Mouse (Mus musculus): Measurements from ENCODE around the gene Slc16a7. TPM values are rescaled to one million over a fixed set of nuclear protein-coding genes. Genes with fewer than 3 reads are reported as not detected.

Gene Slc16a7
- polyA plus RNA-seq, 1 experiment from 2014 or later, result 11.6 TPM

DNA sequence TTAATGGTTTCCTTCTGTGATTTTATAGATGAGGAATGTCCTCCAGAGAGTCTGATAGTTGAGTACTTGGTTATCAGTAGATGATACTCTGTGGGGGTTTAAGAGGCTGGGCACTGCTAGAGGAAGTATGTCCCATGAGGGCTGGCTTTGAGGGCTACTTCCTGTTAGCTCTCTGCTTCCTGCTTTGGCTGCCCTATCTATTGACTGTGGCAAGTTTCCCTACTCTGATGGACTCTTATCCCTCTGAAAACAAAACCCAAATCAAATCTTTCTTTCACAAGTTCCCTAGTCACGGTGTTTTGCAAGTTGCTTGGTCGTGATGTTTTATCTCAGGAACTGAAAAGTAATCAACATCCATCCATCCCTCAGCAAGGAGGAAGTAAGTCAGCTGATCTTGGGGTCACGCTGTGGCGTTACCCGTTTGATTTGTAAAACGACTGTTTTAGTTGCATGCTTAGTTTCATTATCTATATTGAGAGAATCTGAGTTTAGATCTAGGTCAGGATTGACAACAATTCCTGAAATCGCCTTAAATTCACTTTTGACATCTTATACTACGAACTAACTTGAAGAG lies 19.1 kb downstream of the Slc16a7 start:
- WGBS, result 89% methylated on average over 8 of the region's 8 CpGs
- Histone ChIP-seq H3K4me2 (ENCODE audit: low read length) (no peak overlapping the region), H3K27me3 (replicated peaks; ENCODE audit: control insufficient read depth, insufficient read depth, low read length) (no peaks in the 10 kb centered on the region), H3K9me3 (ENCODE audit: control insufficient read depth, low read length) (0 out of 2 replicates have a peak, but pooled peaks cover 2% of the 10 kb centered on the region), H3K4me3 (ENCODE audit: low read length) (no peak overlapping the region), H3K4me1 (ENCODE audit: control insufficient read depth, insufficient read depth, low read depth, low read length) (no peaks in the 10 kb centered on the region), H3K36me3 (ENCODE audit: control insufficient read depth, insufficient read depth, low read length) (no peaks in the 10 kb centered on the region), H3K27ac (ENCODE audit: low read depth, low read length) (no peak overlapping the region), H3K9ac (ENCODE audit: low read depth, low read length) (no peak overlapping the region)
- no peak for ATAC-seq

DNA sequence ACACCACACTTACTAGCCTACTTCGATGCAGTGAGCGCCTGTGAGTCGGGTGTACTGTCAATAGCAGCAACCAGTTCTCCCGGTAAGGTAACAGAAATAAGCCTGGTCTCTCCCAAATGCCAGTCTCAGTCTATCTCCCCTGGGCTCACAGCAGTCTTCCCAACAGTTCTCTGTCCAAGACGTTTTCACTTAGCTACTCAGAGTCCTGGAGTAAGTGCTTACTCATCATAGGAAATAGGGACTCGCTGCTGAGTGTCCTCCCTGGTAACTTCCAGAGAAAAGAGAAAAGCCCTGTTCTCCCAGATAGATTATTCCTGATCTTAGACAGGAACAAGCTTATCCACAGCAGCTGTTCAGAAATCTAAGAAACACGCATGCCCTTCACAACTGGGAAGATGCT lies 30.8 kb downstream of the Slc16a7 start:
- H3K9me3 ChIP-seq (ENCODE audit: control insufficient read depth, low read length), result no peaks in the 10 kb centered on the region
- no peak for ATAC-seq
- no peak overlapping the region for H3K9ac ChIP-seq (ENCODE audit: low read depth, low read length)
- H3K27me3 ChIP-seq (replicated peaks; ENCODE audit: control insufficient read depth, insufficient read depth, low read length), result no peaks in the 10 kb centered on the region
- no peaks in the 10 kb centered on the region for H3K36me3 ChIP-seq (ENCODE audit: control insufficient read depth, insufficient read depth, low read length)
- H3K4me3 ChIP-seq (ENCODE audit: low read length), result no peak overlapping the region
- 86% methylated on average over 7 of the region's 7 CpGs for WGBS
- no peak overlapping the region for H3K27ac ChIP-seq (ENCODE audit: low read depth, low read length)
- no peak overlapping the region for H3K4me2 ChIP-seq (ENCODE audit: low read length)
- no peaks in the 10 kb centered on the region for H3K4me1 ChIP-seq (ENCODE audit: control insufficient read depth, insufficient read depth, low read depth, low read length)

DNA sequence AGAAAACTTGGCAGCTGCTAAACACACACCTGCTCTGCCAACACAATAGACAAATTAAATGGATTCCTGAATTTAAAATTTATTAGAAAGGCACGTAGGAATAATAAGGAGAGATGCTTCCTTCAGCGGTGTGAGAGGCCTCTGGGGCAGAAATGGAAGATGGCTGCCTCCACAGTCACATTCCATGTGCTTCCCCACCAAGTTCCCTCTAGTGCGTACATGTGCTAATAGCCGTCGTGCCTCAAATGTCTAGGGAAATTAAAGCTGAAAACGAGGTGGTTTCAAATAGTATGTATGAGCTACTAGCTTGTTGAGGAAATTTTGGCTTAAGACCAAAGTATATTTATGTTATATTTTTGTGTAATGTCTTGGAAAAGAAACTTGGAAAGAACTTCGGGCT lies 36.5 kb downstream of the Slc16a7 start:
- Histone ChIP-seq H3K27ac (ENCODE audit: low read depth, low read length) (no peak overlapping the region), H3K9me3 (ENCODE audit: control insufficient read depth, low read length) (no peaks in the 10 kb centered on the region), H3K27me3 (replicated peaks; ENCODE audit: control insufficient read depth, insufficient read depth, low read length) (no peaks in the 10 kb centered on the region), H3K4me2 (ENCODE audit: low read length) (no peak overlapping the region), H3K9ac (ENCODE audit: low read depth, low read length) (no peak overlapping the region), H3K4me3 (ENCODE audit: low read length) (no peak overlapping the region), H3K4me1 (ENCODE audit: control insufficient read depth, insufficient read depth, low read depth, low read length) (no peaks in the 10 kb centered on the region), H3K36me3 (ENCODE audit: control insufficient read depth, insufficient read depth, low read length) (no peaks in the 10 kb centered on the region)
- 49% methylated on average over 7 of the region's 7 CpGs for WGBS
- ATAC-seq, result no peak

DNA sequence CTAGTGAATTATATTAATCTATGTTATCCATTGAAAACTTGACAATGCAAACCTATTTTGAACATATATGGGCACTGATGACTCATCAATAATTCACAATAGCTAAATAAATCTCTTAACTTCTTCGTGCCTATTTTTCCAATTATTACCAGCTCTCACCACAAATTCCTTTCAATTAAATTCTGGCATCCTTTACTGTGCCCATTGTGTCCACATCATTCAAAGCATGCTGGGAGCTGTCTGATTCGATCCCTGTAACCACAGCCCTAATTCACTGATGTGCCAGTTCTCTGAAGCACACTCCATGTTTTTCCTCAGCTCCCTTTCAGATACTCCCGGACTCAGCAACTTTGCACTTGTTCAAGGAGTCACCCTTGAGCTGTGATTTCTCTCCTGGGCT lies 41.1 kb downstream of the Slc16a7 start:
- WGBS, result 53% methylated on average over 3 of the region's 3 CpGs
- H3K4me1 ChIP-seq (ENCODE audit: control insufficient read depth, insufficient read depth, low read depth, low read length), result no peaks in the 10 kb centered on the region
- no peak overlapping the region for H3K4me3 ChIP-seq (ENCODE audit: low read length)

DNA sequence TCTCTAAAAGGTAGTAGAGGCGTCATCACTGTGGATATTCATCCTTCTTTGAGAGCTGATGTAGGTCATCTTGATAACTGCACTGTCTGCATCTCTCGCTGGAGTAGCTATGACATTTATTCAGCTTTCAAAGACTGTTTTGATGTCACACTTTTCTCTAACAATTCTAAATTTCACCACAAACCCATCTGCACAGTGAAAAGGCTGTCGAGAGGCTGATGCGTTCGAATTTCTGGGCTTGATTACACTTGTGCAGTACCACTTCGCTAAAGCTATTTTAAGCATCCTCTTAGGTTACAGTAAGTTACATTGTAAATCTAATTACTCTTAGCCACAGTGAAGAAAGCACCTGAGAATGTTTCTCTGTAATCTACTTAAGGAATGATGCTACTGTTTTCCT lies 42.1 kb downstream of the Slc16a7 start:
- Histone ChIP-seq H3K9me3 (ENCODE audit: control insufficient read depth, low read length) (no peaks in the 10 kb centered on the region), H3K27ac (ENCODE audit: low read depth, low read length) (no peak overlapping the region), H3K4me1 (ENCODE audit: control insufficient read depth, insufficient read depth, low read depth, low read length) (no peaks in the 10 kb centered on the region), H3K4me3 (ENCODE audit: low read length) (no peak overlapping the region), H3K36me3 (ENCODE audit: control insufficient read depth, insufficient read depth, low read length) (no peaks in the 10 kb centered on the region), H3K4me2 (ENCODE audit: low read length) (no peak overlapping the region), H3K27me3 (replicated peaks; ENCODE audit: control insufficient read depth, insufficient read depth, low read length) (no peaks in the 10 kb centered on the region), H3K9ac (ENCODE audit: low read depth, low read length) (no peak overlapping the region)
- ATAC-seq, result no peak
- 84% methylated on average over 6 of the region's 6 CpGs for WGBS

More for the DNA sequence above, 41.1 kb downstream of the Slc16a7 start:
- Histone ChIP-seq H3K9me3 (ENCODE audit: control insufficient read depth, low read length) (no peaks in the 10 kb centered on the region), H3K9ac (ENCODE audit: low read depth, low read length) (no peak overlapping the region), H3K27ac (ENCODE audit: low read depth, low read length) (no peak overlapping the region), H3K4me2 (ENCODE audit: low read length) (no peak overlapping the region), H3K27me3 (replicated peaks; ENCODE audit: control insufficient read depth, insufficient read depth, low read length) (no peaks in the 10 kb centered on the region), H3K36me3 (ENCODE audit: control insufficient read depth, insufficient read depth, low read length) (no peaks in the 10 kb centered on the region)
- ATAC-seq, result no peak

DNA sequence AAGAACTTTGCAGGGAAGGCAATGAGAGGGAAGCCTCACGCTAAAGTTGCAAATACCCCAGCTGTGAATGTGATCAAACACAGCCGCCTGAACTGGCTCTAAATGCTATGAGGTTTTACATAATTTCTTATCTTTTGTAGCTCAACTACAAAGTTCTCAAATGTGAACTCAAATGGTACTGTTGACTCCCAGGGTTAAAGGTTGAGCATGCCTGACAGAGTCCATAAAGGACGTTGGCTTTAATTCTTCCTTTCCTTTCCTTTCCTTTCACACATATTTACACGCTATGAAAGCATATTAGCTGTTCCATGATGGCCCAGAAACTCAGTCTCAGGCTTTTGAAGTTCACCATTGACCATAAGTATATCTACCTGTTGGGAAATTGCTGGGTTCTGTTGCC lies 42.9 kb downstream of the Slc16a7 start:
- WGBS, result 74% methylated on average over 4 of the region's 4 CpGs
- no peaks in the 10 kb centered on the region for H3K4me1 ChIP-seq (ENCODE audit: control insufficient read depth, insufficient read depth, low read depth, low read length)
- H3K4me3 ChIP-seq (ENCODE audit: low read length), result no peak overlapping the region
- no peak overlapping the region for H3K27ac ChIP-seq (ENCODE audit: low read depth, low read length)
- H3K27me3 ChIP-seq (replicated peaks; ENCODE audit: control insufficient read depth, insufficient read depth, low read length), result no peaks in the 10 kb centered on the region
- H3K9me3 ChIP-seq (ENCODE audit: control insufficient read depth, low read length), result no peaks in the 10 kb centered on the region
- no peak overlapping the region for H3K9ac ChIP-seq (ENCODE audit: low read depth, low read length)
- no peaks in the 10 kb centered on the region for H3K36me3 ChIP-seq (ENCODE audit: control insufficient read depth, insufficient read depth, low read length)
- H3K4me2 ChIP-seq (ENCODE audit: low read length), result no peak overlapping the region
- no peak for ATAC-seq

DNA sequence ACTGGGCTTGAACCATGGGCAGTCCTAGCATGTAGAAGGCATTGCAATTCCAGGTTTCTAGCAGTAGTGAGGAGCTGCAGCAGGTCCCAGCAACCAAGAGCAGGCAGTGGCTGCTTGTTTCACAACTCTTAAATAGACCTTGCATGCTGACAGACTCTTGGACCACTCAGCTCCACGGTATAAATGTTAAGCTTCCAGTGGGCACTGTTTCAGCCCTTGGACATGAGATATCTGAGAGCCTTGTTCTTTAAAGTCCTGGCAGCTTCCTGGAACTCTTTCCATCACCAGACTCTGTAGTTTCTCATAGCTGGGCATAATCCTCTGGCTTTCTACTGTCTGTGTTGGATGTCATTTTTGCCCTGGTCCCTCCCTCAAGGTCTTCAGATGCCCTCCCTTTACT lies 43.7 kb downstream of the Slc16a7 start:
- no peak for ATAC-seq
- Histone ChIP-seq H3K4me3 (ENCODE audit: low read length) (no peak overlapping the region), H3K27me3 (replicated peaks; ENCODE audit: control insufficient read depth, insufficient read depth, low read length) (no peaks in the 10 kb centered on the region), H3K4me2 (ENCODE audit: low read length) (no peak overlapping the region), H3K27ac (ENCODE audit: low read depth, low read length) (no peak overlapping the region), H3K9ac (ENCODE audit: low read depth, low read length) (no peak overlapping the region), H3K36me3 (ENCODE audit: control insufficient read depth, insufficient read depth, low read length) (no peaks in the 10 kb centered on the region), H3K4me1 (ENCODE audit: control insufficient read depth, insufficient read depth, low read depth, low read length) (no peaks in the 10 kb centered on the region), H3K9me3 (ENCODE audit: control insufficient read depth, low read length) (no peaks in the 10 kb centered on the region)
- WGBS, result 80% methylated on average over 1 of the region's 1 CpGs

DNA sequence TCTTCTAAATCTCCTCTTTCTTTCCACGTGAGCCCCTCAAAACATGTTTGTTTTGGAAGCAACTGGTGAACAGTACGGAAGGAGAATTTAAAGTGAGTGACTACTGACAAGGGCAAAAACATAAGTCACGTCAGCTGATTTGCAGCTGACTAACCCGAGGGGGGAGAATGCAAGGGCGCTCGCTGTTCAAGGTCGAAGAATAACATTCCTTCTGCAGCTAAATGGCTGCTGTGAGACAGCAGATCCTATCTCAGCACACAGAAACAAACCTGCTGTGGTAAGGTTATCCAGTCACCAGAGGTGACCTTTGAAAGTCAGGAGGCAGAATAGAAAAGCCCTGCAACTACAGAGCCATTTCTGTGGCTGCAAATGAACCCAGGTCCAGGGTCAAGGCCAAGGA lies 47.1 kb downstream of the Slc16a7 start:
- no peak overlapping the region for H3K9ac ChIP-seq (ENCODE audit: low read depth, low read length)
- no peak for ATAC-seq
- no peak overlapping the region for H3K4me2 ChIP-seq (ENCODE audit: low read length)
- no peaks in the 10 kb centered on the region for H3K27me3 ChIP-seq (replicated peaks; ENCODE audit: control insufficient read depth, insufficient read depth, low read length)
- H3K36me3 ChIP-seq (ENCODE audit: control insufficient read depth, insufficient read depth, low read length), result no peaks in the 10 kb centered on the region
- H3K9me3 ChIP-seq (ENCODE audit: control insufficient read depth, low read length), result no peaks in the 10 kb centered on the region
- H3K4me1 ChIP-seq (ENCODE audit: control insufficient read depth, insufficient read depth, low read depth, low read length), result no peaks in the 10 kb centered on the region
- H3K4me3 ChIP-seq (ENCODE audit: low read length), result no peak overlapping the region
- no peak overlapping the region for H3K27ac ChIP-seq (ENCODE audit: low read depth, low read length)
- 72% methylated on average over 7 of the region's 7 CpGs for WGBS

DNA sequence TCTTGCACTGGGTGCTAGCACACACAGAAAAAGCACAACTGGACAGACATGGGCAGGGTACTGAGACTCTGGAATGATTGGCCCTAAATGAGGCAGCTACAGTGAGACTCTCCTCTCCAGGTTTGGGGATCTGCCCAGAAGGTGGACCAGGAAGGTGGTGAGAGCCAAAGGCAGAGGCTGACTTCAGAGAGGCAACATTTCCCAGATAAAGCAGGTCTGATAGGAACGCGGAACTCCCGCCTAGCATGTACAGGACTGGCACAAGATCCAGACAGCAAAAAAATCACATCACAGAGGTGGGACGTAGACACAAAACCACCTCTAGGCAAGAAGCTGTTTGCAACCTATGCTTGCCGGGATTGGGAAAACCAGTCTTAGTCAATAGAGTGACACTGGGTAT lies 55.5 kb downstream of the Slc16a7 start:
- H3K27ac ChIP-seq (ENCODE audit: low read depth, low read length), result no peak overlapping the region
- H3K36me3 ChIP-seq (ENCODE audit: control insufficient read depth, insufficient read depth, low read length), result no peaks in the 10 kb centered on the region
- 97% methylated on average over 5 of the region's 5 CpGs for WGBS
- H3K4me1 ChIP-seq (ENCODE audit: control insufficient read depth, insufficient read depth, low read depth, low read length), result no peaks in the 10 kb centered on the region
- no peaks in the 10 kb centered on the region for H3K9me3 ChIP-seq (ENCODE audit: control insufficient read depth, low read length)
- no peak overlapping the region for H3K4me3 ChIP-seq (ENCODE audit: low read length)
- H3K4me2 ChIP-seq (ENCODE audit: low read length), result no peak overlapping the region
- no peak for ATAC-seq
- no peak overlapping the region for H3K9ac ChIP-seq (ENCODE audit: low read depth, low read length)
- no peaks in the 10 kb centered on the region for H3K27me3 ChIP-seq (replicated peaks; ENCODE audit: control insufficient read depth, insufficient read depth, low read length)

DNA sequence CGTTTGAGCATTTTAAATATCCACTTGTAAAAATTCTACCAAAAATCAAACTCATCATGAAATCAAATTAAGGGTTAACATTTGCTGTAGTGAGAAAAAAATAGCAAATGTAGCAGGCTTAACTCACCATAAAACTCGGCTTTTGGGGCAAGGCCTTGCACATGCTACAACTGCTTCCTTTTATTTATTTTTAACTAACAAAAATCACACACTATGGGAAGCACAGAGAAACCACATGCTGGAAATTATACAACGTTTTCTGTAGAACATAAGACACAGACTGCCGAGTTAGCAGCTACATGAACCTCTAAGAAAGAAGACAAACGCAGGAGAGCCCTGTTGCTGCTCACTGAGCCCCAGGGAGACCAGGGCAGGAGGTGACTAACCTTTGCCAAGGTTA lies 57.9 kb downstream of the Slc16a7 start:
- H3K36me3 ChIP-seq (ENCODE audit: control insufficient read depth, insufficient read depth, low read length), result no peaks in the 10 kb centered on the region
- H3K4me3 ChIP-seq (ENCODE audit: low read length), result no peak overlapping the region
- 71% methylated on average over 5 of the region's 5 CpGs for WGBS
- no peak for ATAC-seq
- H3K4me1 ChIP-seq (ENCODE audit: control insufficient read depth, insufficient read depth, low read depth, low read length), result no peaks in the 10 kb centered on the region
- H3K4me2 ChIP-seq (ENCODE audit: low read length), result no peak overlapping the region
- H3K27me3 ChIP-seq (replicated peaks; ENCODE audit: control insufficient read depth, insufficient read depth, low read length), result no peaks in the 10 kb centered on the region
- no peak overlapping the region for H3K9ac ChIP-seq (ENCODE audit: low read depth, low read length)
- H3K9me3 ChIP-seq (ENCODE audit: control insufficient read depth, low read length), result no peaks in the 10 kb centered on the region
- H3K27ac ChIP-seq (ENCODE audit: low read depth, low read length), result no peak overlapping the region

Data from hindbrain, embryonic 16.5 days (tissue).